Mouse (Mus musculus): ENCODE data around the gene Gatc.
A peak's percentile ranks its signal among the peaks of the same experiment; 100 is the strongest.
"Not testable (repeated sequence)": the region's sequence is repeated elsewhere in the genome, so short reads cannot be mapped to it uniquely, and the experiment has no call there.

Gatc gene

DNA sequence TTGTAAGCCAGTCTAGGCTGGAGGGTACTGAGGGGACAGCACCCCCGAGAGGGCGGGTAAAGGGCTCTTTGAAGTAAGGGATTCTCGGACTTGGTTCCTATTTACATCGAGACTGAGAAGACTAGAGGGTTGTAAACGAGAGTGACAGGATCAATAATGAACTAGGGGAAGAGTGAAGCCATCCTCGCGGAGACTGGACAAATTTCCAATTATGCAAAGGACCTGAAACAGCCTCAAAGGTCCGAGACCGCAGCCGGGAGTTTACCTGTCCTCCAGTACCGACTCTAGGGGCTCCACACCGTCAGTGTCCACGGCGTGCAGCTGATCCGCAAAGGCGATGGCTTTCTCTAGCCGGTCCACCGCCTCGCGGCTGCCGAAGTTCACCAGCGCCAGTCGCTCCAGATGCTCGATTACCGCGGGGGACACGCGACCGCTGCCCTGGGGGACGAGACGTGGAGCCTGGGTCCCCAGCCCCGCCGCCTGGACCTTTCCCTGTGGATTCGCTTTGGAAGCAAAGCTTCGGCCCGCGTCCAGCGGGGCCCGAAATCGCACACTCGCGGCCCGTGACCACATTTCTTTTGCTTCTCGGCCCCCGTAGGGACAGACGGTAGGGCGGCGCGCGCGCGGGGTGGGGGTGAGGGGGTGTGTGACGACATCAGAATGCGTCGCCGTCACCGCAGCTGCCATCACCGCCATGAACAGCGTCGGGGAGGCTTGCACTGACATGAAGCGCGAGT lies at the start of gene Gatc, which contains the start of gene Triap1:
Gene Gatc (minus strand): TSS at position 602 of the 737 bp plus-strand sequence.
Gene Triap1 (plus strand): TSS at position 649 of the 737 bp plus-strand sequence.
- peak; percentile 93 to 95 for DNase-seq (ENCODE audit: low spot score in 2 of 2)

DNA sequence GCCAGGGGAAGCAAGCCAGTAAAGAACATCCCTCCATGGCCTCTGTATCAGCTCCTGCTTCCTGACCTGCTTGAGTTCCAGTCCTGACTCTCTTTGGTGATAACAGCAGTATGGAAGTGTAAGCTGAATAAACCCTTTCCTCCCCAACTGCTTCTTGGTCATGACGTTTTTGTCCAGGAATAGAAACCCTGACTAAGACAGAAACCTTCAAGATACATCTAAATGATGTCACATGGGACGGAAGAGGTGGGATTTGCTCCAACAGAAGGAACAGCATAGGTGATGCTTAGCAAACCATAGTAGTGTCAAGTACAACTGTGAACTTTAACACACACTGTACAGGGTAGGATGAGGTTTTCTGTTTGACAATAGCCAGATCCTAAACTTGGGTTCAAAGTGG lies 37.9 kb upstream of the Gatc start:
- DNase-seq (ENCODE audit: low spot score in 2 of 2): not testable (repeated sequence)

GRCm38 (mm10) chr5:115375436-115375835 lies 34.5 kb upstream of the Gatc start:
- DNase-seq (ENCODE audit: low spot score in 2 of 2): no peak

GRCm38 (mm10) chr5:115374204-115374820 lies 33.3 kb upstream of the Gatc start:
- DNase-seq (ENCODE audit: low spot score in 2 of 2): no peak

DNA sequence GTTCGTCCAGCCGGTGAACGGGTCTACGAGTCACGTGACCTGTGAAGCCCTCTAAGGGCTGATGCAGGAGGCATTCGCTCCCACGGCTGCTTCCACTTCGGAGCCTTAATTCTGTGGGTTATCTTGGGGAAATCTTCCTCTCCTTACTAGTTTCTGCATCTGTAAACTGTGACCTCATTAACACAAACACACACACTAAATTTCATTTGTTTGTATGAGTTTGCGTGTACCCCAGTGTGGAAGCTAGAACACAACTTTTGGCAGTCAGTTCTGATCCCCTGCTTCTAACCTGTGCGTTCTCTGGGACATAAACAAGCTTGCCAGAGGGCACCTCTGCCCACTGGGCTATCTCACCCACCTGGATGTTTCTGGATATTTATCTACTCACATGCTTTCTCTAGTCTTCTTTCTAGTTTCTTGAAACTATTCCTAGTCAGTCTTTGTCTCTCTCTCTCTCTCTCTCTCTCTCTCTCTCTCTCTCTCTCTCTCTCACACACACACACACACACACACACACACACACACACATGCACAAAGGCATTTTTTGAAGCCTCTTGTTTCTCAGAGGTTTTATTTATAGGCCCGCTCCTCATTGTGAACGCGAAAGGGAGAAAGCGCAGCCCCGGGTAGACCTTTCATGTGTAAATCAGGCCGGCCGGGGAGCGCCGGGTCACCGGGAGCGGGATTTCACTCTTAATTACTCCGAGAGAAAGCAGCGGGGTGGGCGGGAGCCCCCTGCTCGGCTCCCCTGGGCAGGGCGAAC lies 32.6 kb upstream of the Gatc start:
- peak; percentile 64 for DNase-seq (ENCODE audit: low spot score in 2 of 2)

GRCm38 (mm10) chr5:115371736-115372135 lies 30.8 kb upstream of the Gatc start:
- DNase-seq (ENCODE audit: low spot score in 2 of 2): no peak

DNA sequence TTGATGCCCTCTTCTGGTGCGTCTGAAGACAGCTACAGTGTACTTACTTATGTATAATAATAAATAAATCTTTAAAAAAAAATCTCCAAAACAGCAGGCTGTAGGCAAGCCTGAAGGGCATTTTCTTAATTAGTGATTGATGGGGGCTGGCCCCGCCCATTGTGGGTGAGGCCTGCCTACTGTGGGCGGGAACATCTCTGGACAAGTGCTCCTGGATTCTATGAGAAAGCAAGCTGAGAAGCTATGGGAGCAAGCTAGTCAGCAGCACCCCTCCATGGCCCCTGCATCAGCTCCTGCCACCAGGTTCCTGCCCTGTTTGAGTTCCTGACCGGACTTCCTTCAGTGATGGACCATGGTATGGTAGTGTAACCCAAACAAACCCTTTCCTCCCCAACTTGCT lies 23.8 kb upstream of the Gatc start:
- no peak for DNase-seq (ENCODE audit: low spot score in 2 of 2)

- peak; percentile 50 to 59 for DNase-seq (ENCODE audit: low spot score in 2 of 2)
Measured at GRCm38 (mm10) chr5:115362819-115363714, 22.1 kb upstream of the Gatc start.

GRCm38 (mm10) chr5:115362216-115362615 lies 21.2 kb upstream of the Gatc start:
- DNase-seq (ENCODE audit: low spot score in 2 of 2): no peak

GRCm38 (mm10) chr5:115359851-115360372 lies 18.9 kb upstream of the Gatc start:
- DNase-seq (ENCODE audit: low spot score in 2 of 2): no peak

- no peak for DNase-seq (ENCODE audit: low spot score in 2 of 2)
Measured at GRCm38 (mm10) chr5:115359438-115359837, 18.5 kb upstream of the Gatc start.

DNA sequence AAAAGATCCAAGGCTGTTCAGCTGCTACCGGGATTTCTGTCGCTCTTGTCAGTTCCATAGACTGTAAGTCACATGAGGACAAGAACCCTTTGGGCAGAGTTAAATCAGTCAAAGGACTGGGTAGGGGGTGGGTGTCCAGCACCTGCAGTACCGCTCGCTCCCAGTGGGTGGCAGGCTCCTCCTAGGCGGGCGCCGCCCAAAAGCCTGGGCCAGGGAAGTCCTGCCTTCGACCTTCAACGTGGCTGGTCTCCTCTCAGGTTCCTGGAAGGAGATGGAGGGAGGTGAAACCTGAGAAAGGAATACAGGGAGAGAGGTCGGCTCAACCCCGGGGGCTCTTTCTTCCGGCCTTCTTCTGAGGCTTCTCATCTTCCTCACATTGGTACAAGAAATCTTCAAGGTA lies 17.9 kb upstream of the Gatc start:
- peak; percentile 71 to 82 for DNase-seq (ENCODE audit: low spot score in 2 of 2)

GRCm38 (mm10) chr5:115355070-115355469 lies 14.1 kb upstream of the Gatc start:
- no peak for DNase-seq (ENCODE audit: low spot score in 2 of 2)

GRCm38 (mm10) chr5:115351348-115351747 lies 10.4 kb upstream of the Gatc start:
- DNase-seq (ENCODE audit: low spot score in 2 of 2): no peak

DNA sequence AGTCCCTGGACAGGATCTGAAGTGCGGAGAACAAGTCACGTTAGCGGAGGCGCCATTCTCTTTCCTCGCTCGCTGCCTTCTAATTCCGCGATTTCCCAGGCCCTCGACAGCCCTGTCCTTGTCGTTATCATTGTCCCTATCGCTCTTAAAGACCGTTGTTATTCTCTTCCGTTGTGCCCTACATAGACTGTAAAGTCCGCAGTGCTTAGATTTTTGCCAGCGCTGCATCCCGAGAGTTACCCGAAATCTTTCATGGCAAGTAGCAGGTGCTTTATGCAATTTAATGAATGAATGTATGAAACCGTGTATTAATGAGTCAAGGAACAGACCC lies 8.2 kb upstream of the Gatc start:
- DNase-seq (ENCODE audit: low spot score in 2 of 2): no peak

DNA sequence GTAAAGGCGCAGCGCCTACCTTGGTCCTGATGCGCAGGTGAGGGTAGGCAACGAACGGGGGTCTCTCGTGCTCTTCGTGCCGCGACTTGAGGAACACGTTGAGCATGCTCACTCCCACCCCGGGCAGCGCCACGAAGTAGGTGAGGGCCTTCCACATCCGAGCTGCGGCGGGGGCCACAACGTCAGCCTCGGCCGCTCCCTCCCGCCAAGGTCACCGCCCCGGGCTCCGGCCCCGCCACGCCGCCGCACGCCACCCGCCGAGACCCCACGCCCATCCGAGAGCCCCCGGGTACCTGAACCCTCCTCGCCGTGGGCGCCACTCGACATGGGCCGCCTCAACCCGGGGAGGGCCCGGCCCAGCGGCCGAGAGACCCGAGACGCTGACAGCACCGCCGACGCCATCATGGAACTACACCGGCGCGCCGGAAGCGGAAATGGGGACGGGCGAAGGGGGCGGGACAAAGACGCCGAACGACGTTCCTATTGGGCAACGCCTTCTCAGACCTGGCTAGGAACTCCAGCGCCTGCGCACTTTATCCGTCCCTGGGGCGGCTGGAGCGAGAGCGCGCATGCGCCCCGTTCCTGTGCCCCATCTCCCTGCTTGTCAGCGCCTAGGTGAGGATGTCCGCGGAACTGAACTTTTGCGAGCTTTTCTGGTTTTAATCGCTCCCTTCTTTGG lies 7.7 kb upstream of the Gatc start, which contains the start of gene Cox6a1:
Gene Cox6a1 (minus strand): TSS at position 436 of the 679 bp plus-strand sequence.
- DNase-seq (ENCODE audit: low spot score in 2 of 2): peak; percentile 98 to 99

- peak; percentile 77 to 83 for DNase-seq (ENCODE audit: low spot score in 2 of 2)
Measured at GRCm38 (mm10) chr5:115347564-115347963, 6.6 kb upstream of the Gatc start.

- DNase-seq (ENCODE audit: low spot score in 2 of 2): no peak
Measured at GRCm38 (mm10) chr5:115341314-115342165, 562 bp upstream of the Gatc start.

DNA sequence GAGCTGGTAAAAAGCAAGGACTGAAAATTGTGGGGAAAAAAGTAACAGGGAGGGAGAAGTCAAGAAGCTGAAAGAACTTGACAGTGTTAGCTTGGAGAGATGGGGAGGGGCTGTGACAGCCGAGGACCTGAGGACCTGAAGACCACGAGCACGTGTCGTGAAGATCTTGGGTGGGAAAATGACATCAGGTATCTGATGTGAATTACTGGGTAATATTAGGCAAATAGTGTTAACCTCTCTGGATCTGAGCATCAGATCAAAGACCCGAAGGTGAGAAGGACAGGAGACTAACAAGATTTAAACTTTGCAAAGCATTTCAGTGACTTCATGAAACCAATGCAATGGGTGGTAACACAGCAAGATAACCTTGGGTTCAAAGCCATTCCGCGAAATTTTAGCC lies 971 bp downstream of the Gatc start:
- DNase-seq (ENCODE audit: low spot score in 2 of 2): no peak

DNA sequence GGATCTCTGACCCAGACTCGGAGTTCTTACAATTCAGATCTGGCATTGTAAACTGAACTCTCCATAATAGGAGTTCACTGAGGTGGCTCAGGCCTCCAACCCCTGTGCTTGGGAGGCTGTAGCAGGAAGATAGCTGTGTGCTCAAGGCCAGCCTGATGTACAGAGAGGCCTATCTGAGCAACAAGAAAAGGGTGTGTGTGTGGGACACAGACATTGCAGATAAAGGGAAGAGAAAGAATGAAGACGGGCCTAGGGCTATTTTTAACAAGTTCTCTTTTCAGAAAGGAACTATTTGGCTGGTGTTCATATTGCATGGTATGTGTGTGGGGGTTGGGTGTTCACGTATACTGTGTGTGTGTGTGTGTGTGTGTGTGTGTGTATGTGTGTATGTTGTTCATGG lies 7.4 kb downstream of the Gatc start:
- DNase-seq (ENCODE audit: low spot score in 2 of 2): no peak
